Mouse (Mus musculus): ENCODE data around the gene Vmn2r51. TPM values are rescaled to one million over a fixed set of nuclear protein-coding genes. Genes with fewer than 3 reads are reported as not detected.
"Not testable (repeated sequence)": the region's sequence is repeated elsewhere in the genome, so short reads cannot be mapped to it uniquely, and the experiment has no call there.

Vmn2r51 gene
- not detected in 2 replicates for polyA plus RNA-seq (2015; fragmentation: Nextera tagmentation; extraction: Ambion mirVana)

DNA sequence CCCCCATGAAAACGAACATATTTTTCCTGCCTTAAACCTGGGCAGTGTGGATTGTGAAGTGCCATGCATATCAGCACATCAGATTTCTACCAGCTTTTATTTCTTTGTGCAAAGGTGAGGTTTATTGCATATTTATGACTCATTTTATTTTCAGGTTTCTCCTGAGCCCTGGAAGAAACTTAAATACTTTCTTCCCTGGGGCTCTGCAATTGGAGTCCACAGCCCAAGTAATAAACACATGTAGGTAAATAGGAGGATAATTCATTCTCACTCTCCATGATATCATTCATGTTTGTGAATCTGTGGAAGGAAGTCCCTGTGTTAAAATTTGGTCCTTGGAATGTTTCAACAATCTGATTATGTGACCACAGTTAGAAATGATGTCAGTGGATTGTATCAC lies at the start of gene Vmn2r51:
Gene Vmn2r51, minus strand, starts transcription at position 101 of the 400 bp plus-strand sequence.
- H3K36me3 ChIP-seq (ENCODE audit: control insufficient read depth, insufficient read depth, low read length); H3K9ac ChIP-seq (ENCODE audit: low read length); H3K4me1 ChIP-seq (replicated peaks; ENCODE audit: control insufficient read depth, insufficient read depth, low read length); H3K4me3 ChIP-seq (ENCODE audit: low read length); ATAC-seq (ENCODE audit: low read depth); H3K27me3 ChIP-seq (ENCODE audit: control insufficient read depth, insufficient read depth, low read depth, low read length); H3K27ac ChIP-seq (ENCODE audit: low read length); H3K9me3 ChIP-seq (ENCODE audit: control insufficient read depth, low read length); H3K4me2 ChIP-seq (ENCODE audit: low read depth, low read length): not testable (repeated sequence)
- WGBS: 44% methylated on average over 1 of the region's 1 CpGs

DNA sequence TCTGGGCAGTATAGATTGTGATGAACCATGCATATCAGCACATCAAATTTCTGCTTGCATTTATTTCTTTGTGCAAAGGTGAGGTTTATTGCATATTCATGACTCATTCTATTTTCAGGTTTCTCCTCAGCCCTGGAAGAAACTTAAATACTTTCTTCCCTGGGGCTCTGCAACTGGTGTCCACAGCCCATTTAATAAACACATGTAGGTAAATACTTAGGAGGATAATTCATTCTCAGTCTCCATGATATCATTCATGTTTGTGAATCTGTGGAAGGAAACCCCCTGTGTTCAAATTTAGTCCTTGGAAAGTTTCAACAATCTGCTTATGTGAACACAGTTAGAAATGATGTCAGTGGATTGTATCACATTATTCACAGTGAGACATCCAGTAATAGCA lies 52.3 kb downstream of the Vmn2r51 start, which contains the start of gene Vmn2r50:
Gene Vmn2r50, minus strand, starts transcription at position 101 of the 400 bp plus-strand sequence.
- H3K9ac ChIP-seq (ENCODE audit: low read length); H3K9me3 ChIP-seq (ENCODE audit: control insufficient read depth, low read length); H3K4me3 ChIP-seq (ENCODE audit: low read length); ATAC-seq (ENCODE audit: low read depth); H3K36me3 ChIP-seq (ENCODE audit: control insufficient read depth, insufficient read depth, low read length); H3K27me3 ChIP-seq (ENCODE audit: control insufficient read depth, insufficient read depth, low read depth, low read length); H3K4me2 ChIP-seq (ENCODE audit: low read depth, low read length); H3K4me1 ChIP-seq (replicated peaks; ENCODE audit: control insufficient read depth, insufficient read depth, low read length); H3K27ac ChIP-seq (ENCODE audit: low read length): not testable (repeated sequence)

Other genes with a start within 250 kb of the Vmn2r51 start
- not detected in 2 replicates for gene Vmn2r48, start 152.2 kb downstream of the Vmn2r51 start, polyA plus RNA-seq (2015; fragmentation: Nextera tagmentation; extraction: Ambion mirVana)
- not detected in 2 replicates for gene Vmn2r49, start 113.5 kb downstream of the Vmn2r51 start, polyA plus RNA-seq (2015; fragmentation: Nextera tagmentation; extraction: Ambion mirVana)
- gene Vmn2r50, start 52.4 kb downstream of the Vmn2r51 start, polyA plus RNA-seq (2015; fragmentation: Nextera tagmentation; extraction: Ambion mirVana): not detected in 2 replicates
- gene Vmn2r52, start 70.8 kb upstream of the Vmn2r51 start, polyA plus RNA-seq (2015; fragmentation: Nextera tagmentation; extraction: Ambion mirVana): not detected in 2 replicates
- not detected in 2 replicates for gene Vmn1r66, start 172.3 kb upstream of the Vmn2r51 start, polyA plus RNA-seq (2015; fragmentation: Nextera tagmentation; extraction: Ambion mirVana)

All from lung, embryonic 16.5 days (tissue).